Mouse (Mus musculus) naive thymus-derived CD4-positive, alpha-beta T cell, adult 5 months (primary cell): ENCODE data around the gene Cenpk. TPM values are rescaled to one million over a fixed set of nuclear protein-coding genes. Genes with fewer than 3 reads are reported as not detected.

Source experiments
- polyA plus RNA-seq: library from polyadenylated mRNA; unstranded; fragments of 100-300 nt; shearing (Covaris generic); gene quantifications from one replicate; pipeline ENCODE4 v1.2.1, GENCODE M21; 2017

Cenpk gene
- polyA plus RNA-seq, result 0.90 TPM

GRCm38 (mm10) chr13:104228384-104229066 is at the start of gene Cenpk, which contains the start of gene Ppwd1:
TSS of gene Cenpk (plus strand) at chr13:104228611.
TSS of gene Ppwd1 (minus strand) at chr13:104228843.

GRCm38 (mm10) chr13:104178650-104179121 is 49.7 kb upstream of the Cenpk start, which contains the start of gene Trim23:
TSS of gene Trim23 (plus strand) at chr13:104178797.

GRCm38 (mm10) chr13:104287366-104288225 is 59.2 kb downstream of the Cenpk start, which contains the start of gene Adamts6:
TSS of gene Adamts6 (plus strand) at chr13:104287835.

Other genes with a start within 250 kb of the Cenpk start
- gene Nln, start 119.0 kb upstream of the Cenpk start, polyA plus RNA-seq, result 10.0 TPM
- 6.2 TPM for gene Sgtb, start 118.9 kb upstream of the Cenpk start, polyA plus RNA-seq
- 37.6 TPM for gene Trappc13, start 50.1 kb upstream of the Cenpk start, polyA plus RNA-seq
- 14.6 TPM for gene Trim23, start 49.8 kb upstream of the Cenpk start, polyA plus RNA-seq
- 10.4 TPM for gene Ppwd1, start 232 bp downstream of the Cenpk start, polyA plus RNA-seq
- gene Adamts6, start 59.2 kb downstream of the Cenpk start, polyA plus RNA-seq, result 8.1 TPM